In the genomic region with DNA sequence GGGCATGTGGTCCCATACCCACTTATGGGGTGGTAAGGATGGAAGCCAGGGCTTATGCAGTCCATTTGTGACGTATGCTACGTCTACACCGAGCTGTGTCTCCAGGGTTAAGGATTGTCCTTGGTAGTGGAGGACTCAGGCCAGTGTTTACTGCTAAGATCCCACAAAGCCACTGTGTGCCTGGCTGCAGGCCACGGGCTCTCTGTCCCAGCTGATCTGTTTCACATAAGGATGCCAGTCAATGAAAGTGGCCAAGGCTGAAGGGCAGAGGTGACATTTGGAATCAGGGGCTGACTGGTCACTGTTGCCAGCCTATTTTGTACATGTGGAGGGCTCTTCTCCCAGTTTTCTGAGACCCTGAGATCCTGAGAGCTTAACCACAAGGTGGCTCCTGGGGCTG, we compare ENCODE assay signal across 18 mouse cellular contexts. TPM values are rescaled to one million over a fixed set of nuclear protein-coding genes. Genes with fewer than 3 reads are reported as not detected.
DNase-seq lines count a peak whose midpoint lies in the region; ATAC-seq and TF ChIP-seq lines count a peak whose summit lies in the region.
"Had no signal": no experiment of that assay in that cellular context is flagged by ENCODE, and none has a peak within 500 bp of the region (broad histone marks: within the 10 kb centered on the region; RNA-seq: fewer than 3 reads in every experiment).

No protein-coding gene starts in this region.

- TF ChIP-seq POLR2A in testis, adult 2 months (IDR thresholded peaks at IDR 0.05; ENCODE audit: control insufficient read depth, low read depth, low read length) = no peak

- H3K27ac ChIP-seq in testis, adult 2 months (ENCODE audit: control insufficient read depth, insufficient read depth, low read depth, low read length) = 0 out of 2 replicates have a peak overlapping the region, but pooled peaks have one; percentile 12
- peak overlapping the region; percentile 53 for H3K27ac ChIP-seq in heart, embryonic 16.5 days (ENCODE audit: low read length)
- H3K27ac ChIP-seq: hindbrain, postnatal 0 days; left cerebral cortex, adult 2 months; limb, embryonic 12.5 days had no signal

- no peaks in the 10 kb centered on the region for H3K4me1 ChIP-seq in testis, adult 2 months (ENCODE audit: control insufficient read depth, insufficient read depth, low read length)
- H3K4me1 ChIP-seq in heart, embryonic 16.5 days (ENCODE audit: control insufficient read depth, insufficient read depth, low read length) = peaks cover 8% of the 10 kb centered on the region
- H3K4me1 ChIP-seq: limb, embryonic 12.5 days had no signal

- no peak for TF ChIP-seq CTCF in testis, adult 2 months (IDR thresholded peaks at IDR 0.05; ENCODE audit: control insufficient read depth, insufficient read depth, insufficient replicate concordance, low read depth, low read length)

- peak; percentile 86 for DNase-seq in adrenal gland, adult 2 months
- DNase-seq in adrenal gland, postnatal 4 days (ENCODE audit: low spot score in 2 of 2) = no peak
- DNase-seq in testis, postnatal 14 days (ENCODE audit: low spot score) = no peak
- DNase-seq in layer of hippocampus, adult 9-11 months = no peak
- no peak for DNase-seq in spleen, postnatal 10 days (ENCODE audit: low spot score in 2 of 2)
- DNase-seq: cerebellum, adult 2 months; kidney, adult 8-10 months; lung, adult 18-20 months; right cerebral cortex, postnatal 25 days had no signal

- H3K9me3 ChIP-seq in heart, embryonic 16.5 days (replicated peaks; ENCODE audit: control insufficient read depth, low read length) = no peaks in the 10 kb centered on the region
- H3K9me3 ChIP-seq: limb, embryonic 12.5 days; megakaryocyte, embryonic 14.5 days had no signal

- no peak overlapping the region for H3K4me3 ChIP-seq in testis, adult 2 months (ENCODE audit: control insufficient read depth, low read depth, low read length)
- no peak overlapping the region for H3K4me3 ChIP-seq in heart, embryonic 16.5 days (ENCODE audit: low read length)
- H3K4me3 ChIP-seq: left cerebral cortex, adult 2 months; limb, embryonic 12.5 days; megakaryocyte, embryonic 14.5 days had no signal

- no peak overlapping the region for H3K9ac ChIP-seq in heart, embryonic 16.5 days (ENCODE audit: low read length)
- H3K9ac ChIP-seq: limb, embryonic 12.5 days had no signal

- no peaks in the 10 kb centered on the region for H3K36me3 ChIP-seq in testis, adult 2 months (ENCODE audit: control insufficient read depth, insufficient read depth, low read length)
- peaks cover 49% of the 10 kb centered on the region for H3K36me3 ChIP-seq in heart, embryonic 16.5 days (ENCODE audit: control insufficient read depth, insufficient read depth)

- WGBS in heart, embryonic 16.5 days = 68% methylated on average over 4 of the region's 4 CpGs

- H3K27me3 ChIP-seq in testis, adult 2 months (ENCODE audit: control insufficient read depth, insufficient read depth, low read length) = no peaks in the 10 kb centered on the region
- H3K27me3 ChIP-seq in heart, embryonic 16.5 days (ENCODE audit: control insufficient read depth, insufficient read depth, low read length) = no peaks in the 10 kb centered on the region
- H3K27me3 ChIP-seq: limb, embryonic 12.5 days; megakaryocyte, embryonic 14.5 days; Patski had no signal

- H3K4me2 ChIP-seq in heart, embryonic 16.5 days (ENCODE audit: low read depth, low read length) = no peak overlapping the region
- H3K4me2 ChIP-seq: limb, embryonic 12.5 days had no signal

- ATAC-seq in heart, embryonic 16.5 days (replicated peaks; ENCODE audit: extremely low read depth, insufficient read depth, low FRiP score) = no peak
- no peak for ATAC-seq in frontal cortex, adult (ENCODE audit: low TSS enrichment)
- ATAC-seq: forebrain, embryonic 14.5 days; hindbrain, postnatal 0 days; Patski had no signal

RNA-seq across cellular contexts. Expression of a gene that starts 16.9 kb away (rescaled TPM):
- 100 to 1,000 TPM; 353 to 458 TPM for total RNA-seq in adrenal gland, adult 2 months (2021)
- polyA plus RNA-seq in adrenal gland, adult 2 months (2012; rRNA removed) = 52.6 and 60.1 TPM in 2 replicates
- 100 to 1,000 TPM; 323 to 340 TPM for total RNA-seq in adrenal gland, postnatal 4 days (2021)
- 13.5 and 16.7 TPM in 2 replicates for polyA plus RNA-seq in testis, adult 2 months (2012; rRNA removed)
- polyA plus RNA-seq in heart, embryonic 16.5 days (2015; fragmentation: Nextera tagmentation; extraction: Ambion mirVana) = 541 and 624 TPM in 2 replicates

RNA-seq across cellular contexts. Expression of a gene that starts 18.6 kb away (rescaled TPM):
- total RNA-seq in adrenal gland, adult 2 months (2021) = 100 to 1,000 TPM; 142 to 144 TPM
- 241 and 242 TPM in 2 replicates for polyA plus RNA-seq in adrenal gland, adult 2 months (2012; rRNA removed)
- total RNA-seq in adrenal gland, postnatal 4 days (2021) = 100 to 1,000 TPM; 181 to 192 TPM
- 66.5 and 70.2 TPM in 2 replicates for polyA plus RNA-seq in testis, adult 2 months (2012; rRNA removed)
- polyA plus RNA-seq in heart, embryonic 16.5 days (2015; fragmentation: Nextera tagmentation; extraction: Ambion mirVana) = 182 and 205 TPM in 2 replicates
